Mouse (Mus musculus) ovary, postnatal 36 days (tissue): ENCODE results near the gene Cyp19a1.

ENCODE experiments used
- DNase-seq: peaks from one replicate; pipeline ENCODE4 v3.0.0; 2022; ENCODE audit warnings: low spot score, mixed read lengths

The Cyp19a1 gene

GRCm38 (mm10) chr9:54169489-54169888 lies 98.4 kb downstream of the Cyp19a1 start:
- no peak for DNase-seq

- no peak for DNase-seq
Measured at GRCm38 (mm10) chr9:54168425-54168824, 99.5 kb downstream of the Cyp19a1 start.

GRCm38 (mm10) chr9:54163117-54163516 lies 104.8 kb downstream of the Cyp19a1 start:
- no peak for DNase-seq

- DNase-seq, result no peak
Measured at GRCm38 (mm10) chr9:54153679-54154078, 114.2 kb downstream of the Cyp19a1 start.

- DNase-seq, result no peak
Measured at GRCm38 (mm10) chr9:54139191-54139590, 128.7 kb downstream of the Cyp19a1 start.
